In genomic region chr7:139437471-139437870, GRCm38 (mm10) we compare ENCODE assay signal across 14 mouse cellular contexts. TPM values are rescaled to one million over a fixed set of nuclear protein-coding genes. Genes with fewer than 3 reads are reported as not detected.
DNase-seq lines count a peak whose midpoint lies in the region; ATAC-seq and TF ChIP-seq lines count a peak whose summit lies in the region.
"Had no signal": no experiment of that assay in that cellular context is flagged by ENCODE, and none has a peak within 500 bp of the region (broad histone marks: within the 10 kb centered on the region; RNA-seq: fewer than 3 reads in every experiment).

No protein-coding gene starts in this region.

- peak in 1 of 2 experiments; percentile 35 for DNase-seq in cerebellum, adult 2 months
- DNase-seq in cerebellum, postnatal 14 days: no peak
- peak; percentile 17 for DNase-seq in gastrocnemius, adult 2 months
- DNase-seq in gastrocnemius, postnatal 36 days: no peak
- DNase-seq in heart, adult 18-20 months: no peak
- no peak for DNase-seq in embryonic facial prominence, embryonic 10.5 days (ENCODE audit: low spot score)
- DNase-seq: adrenal gland, postnatal 10 days; forebrain, postnatal 0 days; gastrocnemius, postnatal 25 days; kidney, adult 18-20 months had no signal

- intact Hi-C loops in gastrocnemius, adult 2 months (cut with DNase I): no loop called here
- intact Hi-C loops in gastrocnemius, postnatal 36 days (cut with DNase I): loop anchor here (5.0 kb wide), 2 partner anchors 40 kb away; no protein-coding TSS in a partner anchor

- H3K36me3 ChIP-seq in heart, embryonic 11.5 days (ENCODE audit: control insufficient read depth, insufficient read depth, low read length): no peaks in the 10 kb centered on the region
- H3K36me3 ChIP-seq in embryonic facial prominence, embryonic 10.5 days (replicated peaks): no peaks in the 10 kb centered on the region
- H3K36me3 ChIP-seq: hindbrain, embryonic 13.5 days; intestine, embryonic 15.5 days had no signal

- H3K4me3 ChIP-seq in cerebellum, adult 2 months (replicated peaks; ENCODE audit: insufficient read depth, low read depth, low read length): no peak overlapping the region
- H3K4me3 ChIP-seq in gastrocnemius, adult 2 months: no peak overlapping the region
- H3K4me3 ChIP-seq in heart, embryonic 11.5 days (ENCODE audit: low read depth, low read length): no peak overlapping the region
- H3K4me3 ChIP-seq in embryonic facial prominence, embryonic 10.5 days: no peak overlapping the region
- H3K4me3 ChIP-seq: forebrain, embryonic 13.5 days; hindbrain, embryonic 13.5 days; intestine, embryonic 15.5 days had no signal

- H3K4me2 ChIP-seq in heart, embryonic 11.5 days: no peak overlapping the region
- H3K4me2 ChIP-seq: forebrain, embryonic 13.5 days; hindbrain, embryonic 13.5 days; intestine, embryonic 15.5 days had no signal

- ATAC-seq in heart, embryonic 11.5 days (replicated peaks; ENCODE audit: insufficient number of reproducible peaks, low FRiP score, low TSS enrichment): no peak
- ATAC-seq: forebrain, embryonic 13.5 days; forebrain, postnatal 0 days; intestine, embryonic 15.5 days had no signal

- peak overlapping the region; percentile 48 for H3K27ac ChIP-seq in cerebellum, adult 2 months (ENCODE audit: insufficient read depth, low read length)
- H3K27ac ChIP-seq in gastrocnemius, adult 2 months: no peak overlapping the region
- H3K27ac ChIP-seq in heart, embryonic 11.5 days (ENCODE audit: low read depth, low read length): no peak overlapping the region
- 0 out of 2 replicates have a peak overlapping the region, but pooled peaks have one; percentile 14 for H3K27ac ChIP-seq in embryonic facial prominence, embryonic 10.5 days (replicated peaks)
- H3K27ac ChIP-seq: forebrain, embryonic 13.5 days; hindbrain, embryonic 13.5 days; intestine, embryonic 15.5 days had no signal

- no peak for TF ChIP-seq CTCF in cerebellum, adult 2 months (IDR thresholded peaks at IDR 0.05; ENCODE audit: borderline replicate concordance, insufficient read depth, low read depth, low read length)
- no peak for TF ChIP-seq CTCF in gastrocnemius, adult 2 months (IDR thresholded peaks at IDR 0.05)

- 37% methylated on average over 5 of the region's 5 CpGs for WGBS in cerebellum, adult 2 months
- 62% methylated on average over 5 of the region's 5 CpGs for WGBS in heart, embryonic 11.5 days (ENCODE audit: insufficient replicate concordance)
- WGBS in embryonic facial prominence, embryonic 10.5 days: 79% methylated on average over 5 of the region's 5 CpGs

- H3K27me3 ChIP-seq in cerebellum, adult 2 months (ENCODE audit: control insufficient read depth, insufficient read depth, low read length): no peaks in the 10 kb centered on the region
- H3K27me3 ChIP-seq in heart, embryonic 11.5 days (ENCODE audit: control insufficient read depth, insufficient read depth, low read length): no peaks in the 10 kb centered on the region
- H3K27me3 ChIP-seq in embryonic facial prominence, embryonic 10.5 days (replicated peaks; ENCODE audit: low read depth, poor library complexity, severe bottlenecking): no peaks in the 10 kb centered on the region
- H3K27me3 ChIP-seq: forebrain, embryonic 13.5 days; hindbrain, embryonic 13.5 days; intestine, embryonic 15.5 days had no signal

- no peaks in the 10 kb centered on the region for H3K9me3 ChIP-seq in heart, embryonic 11.5 days (replicated peaks; ENCODE audit: control insufficient read depth, low read length)
- no peaks in the 10 kb centered on the region for H3K9me3 ChIP-seq in embryonic facial prominence, embryonic 10.5 days
- H3K9me3 ChIP-seq: forebrain, embryonic 13.5 days; hindbrain, embryonic 13.5 days; intestine, embryonic 15.5 days had no signal

- H3K4me1 ChIP-seq in cerebellum, adult 2 months (ENCODE audit: control insufficient read depth, insufficient read depth, low read length): peaks cover 63% of the 10 kb centered on the region
- peaks cover 67% of the 10 kb centered on the region for H3K4me1 ChIP-seq in heart, embryonic 11.5 days (ENCODE audit: control insufficient read depth, insufficient read depth, low read length)
- peaks cover 44% of the 10 kb centered on the region for H3K4me1 ChIP-seq in embryonic facial prominence, embryonic 10.5 days

- no peak for TF ChIP-seq POLR2A in cerebellum, adult 2 months (IDR thresholded peaks at IDR 0.05; ENCODE audit: borderline replicate concordance, insufficient read depth, low read length)

- 0 out of 2 replicates have a peak overlapping the region, but pooled peaks have one; percentile 28 for H3K9ac ChIP-seq in heart, embryonic 11.5 days (ENCODE audit: low read depth, low read length)
- H3K9ac ChIP-seq: forebrain, embryonic 13.5 days; forebrain, postnatal 0 days; hindbrain, embryonic 13.5 days; intestine, embryonic 15.5 days had no signal

RNA-seq across cellular contexts. Expression of gene Inpp5a, which starts 48.6 kb away (rescaled TPM):
- polyA plus RNA-seq in cerebellum, adult 2 months (2012; rRNA removed): 164 and 181 TPM in 2 replicates
- total RNA-seq in gastrocnemius, adult 2 months (2021): 10 to 100 TPM; 77.2 to 95.0 TPM
- total RNA-seq in gastrocnemius, postnatal 36 days (2021): 10 to 100 TPM; 61.3 to 72.5 TPM
- 69.8 and 74.4 TPM in 2 replicates for polyA plus RNA-seq in heart, embryonic 11.5 days (2014; fragmentation: Nextera tagmentation; extraction: Ambion mirVana)
- 100 to 1,000 TPM; 293 to 297 TPM for total RNA-seq in heart, adult 18-20 months (2021)
- 15.6 and 16.8 TPM in 2 replicates for polyA plus RNA-seq in embryonic facial prominence, embryonic 10.5 days (2016; fragmentation: Nextera tagmentation; extraction: Ambion mirVana)

Comparison
In these comparisons a context has a peak if more than half of its experiments do, and no peak if none do; other contexts are left out.
1. H3K27ac ChIP-seq: peak in cerebellum, adult 2 months (single experiment) and embryonic facial prominence, embryonic 10.5 days (single experiment); none in gastrocnemius, adult 2 months (single experiment) and heart, embryonic 11.5 days (single experiment).